Mouse (Mus musculus) left cerebral cortex, adult 2 months (tissue): ENCODE data around the gene Slc39a10. TPM values are rescaled to one million over a fixed set of nuclear protein-coding genes. Genes with fewer than 3 reads are reported as not detected.
"Not testable (repeated sequence)": the region's sequence is repeated elsewhere in the genome, so short reads cannot be mapped to it uniquely, and the experiment has no call there.

ENCODE experiments used
- DNase-seq, 2 experiments: peaks; one replicate each; pipeline ENCODE4 v3.0.0; 2021 to 2022; ENCODE audit warnings: low spot score in 2 of 2, mixed read lengths in 1 of 2; ENCODE audit errors: extremely low spot score in 1 of 2
- H3K27ac ChIP-seq: fragments of 200-600 bp; 2 replicates; pipeline ENCODE4 v1.8.1; 2022
- H3K4me3 ChIP-seq: fragments of 200-600 bp; 2 replicates; pipeline ENCODE4 v1.8.1; 2022
- CTCF ChIP-seq: fragments of 200-600 bp; IDR thresholded peaks from 2 replicates; pipeline ENCODE4 v1.8.1; 2022; ENCODE audit warnings: antibody characterized with exemption, mild to moderate bottlenecking, moderate library complexity
- intact Hi-C: fragments of 180-260 bp; cut with DNase I; formaldehyde crosslinking; loops from one replicate; pipeline ENCODE4 v1.15.1; 2025
- total RNA-seq, 2 experiments: library from RNA; stranded (reverse); gene quantifications; 2 replicates each; pipeline ENCODE4 v1.2.3; 2021

Gene Slc39a10
- total RNA-seq, 2 experiments from 2014 or later = 199 to 232 TPM

DNA sequence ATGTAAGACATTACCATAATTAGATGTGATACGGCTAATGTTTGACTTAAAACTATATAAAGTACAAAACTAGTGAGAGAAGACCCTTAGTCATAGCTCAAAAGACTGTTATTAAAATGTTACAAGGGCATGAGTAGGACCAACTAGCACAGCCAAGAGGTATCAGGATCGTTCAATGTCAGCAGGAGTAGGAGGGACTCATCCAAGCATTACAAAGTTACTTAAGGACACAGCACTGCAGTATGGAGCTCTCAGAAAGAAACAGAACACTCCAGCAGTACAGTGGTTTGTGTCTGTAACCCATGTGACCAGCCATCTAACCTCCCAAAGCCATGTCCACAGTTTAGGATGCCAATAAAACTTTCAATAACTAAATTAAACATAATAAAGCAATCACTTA, 48.4 kb downstream of the Slc39a10 start:
- no peak overlapping the region for H3K4me3 ChIP-seq
- no peak for DNase-seq
- intact Hi-C loops = no loop called here
- no peak overlapping the region for H3K27ac ChIP-seq
- no peak for TF ChIP-seq CTCF

DNA sequence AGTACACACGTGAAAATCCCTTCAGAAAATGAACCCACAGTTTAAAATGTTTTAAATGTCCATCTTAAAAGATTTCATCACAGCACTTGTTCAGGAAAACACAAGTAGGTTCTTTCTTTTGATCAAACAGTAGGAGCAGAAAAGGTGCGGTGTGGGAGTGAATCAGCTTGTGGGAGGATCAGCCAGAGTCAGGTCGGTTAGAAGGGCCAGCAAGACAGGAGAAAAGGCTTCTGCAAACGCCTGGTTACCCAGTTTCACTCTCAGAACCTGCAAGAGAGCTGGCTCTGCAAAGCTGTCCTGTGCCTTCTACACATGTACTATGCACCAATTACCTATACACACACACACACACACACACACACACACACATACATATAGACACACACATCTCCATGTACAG, 49.2 kb downstream of the Slc39a10 start:
- no peak for DNase-seq
- no peak overlapping the region for H3K4me3 ChIP-seq
- intact Hi-C loops = no loop called here
- H3K27ac ChIP-seq = no peak overlapping the region; the same call in 1 of the 2 replicates
- no peak for TF ChIP-seq CTCF

DNA sequence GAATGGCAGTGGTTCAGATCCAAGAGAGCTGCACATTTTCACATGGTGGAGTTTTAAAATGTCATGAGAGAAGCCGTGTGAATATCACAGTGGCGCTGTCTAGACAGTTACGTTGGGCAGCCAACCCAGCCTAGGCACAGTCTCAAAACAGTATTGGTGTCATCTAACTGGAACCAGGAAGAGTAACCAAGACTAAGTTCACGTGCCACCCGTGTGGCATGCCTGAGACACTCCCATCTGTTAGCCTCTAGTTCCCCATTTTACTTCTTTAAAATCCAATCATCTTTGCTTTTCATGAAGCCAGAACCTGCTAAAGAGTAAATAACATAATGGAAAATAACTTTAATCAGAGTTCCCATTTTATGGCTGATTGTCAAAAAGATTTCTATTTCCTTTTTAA, 60.7 kb downstream of the Slc39a10 start:
- no peak overlapping the region for H3K27ac ChIP-seq
- intact Hi-C loops = no loop called here
- TF ChIP-seq CTCF = no peak
- no peak overlapping the region for H3K4me3 ChIP-seq
- no peak for DNase-seq

DNA sequence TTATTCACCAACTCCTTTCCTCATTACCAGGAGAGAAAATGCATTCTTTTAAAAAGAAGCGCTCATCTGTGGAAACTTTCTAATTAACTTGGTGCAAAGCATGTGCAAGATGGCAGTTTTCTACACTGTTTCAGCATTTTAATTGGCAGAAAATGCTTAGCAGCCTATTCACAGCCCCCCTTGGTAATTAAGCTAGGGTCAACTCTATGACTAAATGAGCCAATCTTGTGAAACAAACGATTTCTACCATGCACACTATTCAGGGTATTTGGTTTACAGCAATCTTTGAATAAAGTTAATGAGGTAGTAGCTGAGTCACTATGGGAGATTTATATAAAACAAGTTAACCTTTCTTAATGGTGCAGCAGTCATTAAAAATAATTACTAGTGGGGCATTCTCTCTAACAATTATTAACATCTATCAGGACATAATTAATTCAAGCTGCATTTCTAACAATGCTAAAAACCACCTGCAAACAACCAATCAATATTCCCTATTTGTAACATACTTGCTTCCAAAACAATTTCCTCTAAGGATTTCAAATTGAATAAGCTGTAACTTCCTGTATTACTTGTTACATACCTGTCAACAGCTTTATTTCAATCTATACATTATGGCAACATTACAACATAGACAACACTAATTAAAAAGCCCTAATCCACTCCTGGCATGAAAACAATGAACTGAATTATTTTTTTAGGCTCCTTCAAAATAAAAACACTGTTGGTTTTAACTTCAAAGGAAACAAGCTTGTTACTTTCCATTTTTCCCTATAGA, 62.4 kb downstream of the Slc39a10 start:
- intact Hi-C loops = no loop called here
- no peak overlapping the region for H3K4me3 ChIP-seq
- DNase-seq = no peak
- no peak for TF ChIP-seq CTCF
- H3K27ac ChIP-seq = no peak overlapping the region

DNA sequence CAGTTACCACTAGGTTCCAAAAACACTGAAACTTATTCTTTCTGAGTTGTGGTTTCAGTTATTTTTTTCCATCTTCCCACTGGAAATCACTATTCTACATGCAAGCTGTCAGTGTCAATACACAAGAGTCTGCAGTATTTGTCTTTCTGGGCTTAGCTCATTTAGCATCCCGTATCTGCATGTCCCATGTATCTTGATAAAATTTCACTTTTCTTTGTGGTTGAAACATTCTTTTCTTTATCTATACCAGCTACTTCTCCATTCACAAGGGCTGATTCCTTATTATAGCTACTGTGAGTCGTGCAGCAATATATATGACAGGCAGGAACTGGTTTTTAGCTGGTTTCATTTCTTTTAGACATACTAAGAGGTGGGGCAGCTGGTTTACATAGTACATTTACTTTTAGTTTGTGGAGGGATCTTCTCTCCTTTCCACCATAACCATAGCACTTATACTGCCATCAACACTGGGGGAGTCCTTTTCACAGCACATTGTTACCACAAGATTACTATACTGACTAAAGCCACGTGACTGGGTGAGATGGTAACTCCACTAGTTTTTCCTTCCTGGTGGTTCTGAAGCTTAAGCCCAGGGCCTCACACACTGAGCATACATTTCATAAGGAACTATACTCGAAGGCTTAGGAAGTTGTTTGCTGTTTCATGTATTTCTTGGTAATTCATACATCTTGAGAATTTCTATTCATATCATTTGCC, 70.2 kb downstream of the Slc39a10 start:
- intact Hi-C loops = no loop called here
- no peak overlapping the region for H3K27ac ChIP-seq
- TF ChIP-seq CTCF = no peak
- DNase-seq = no peak
- no peak overlapping the region for H3K4me3 ChIP-seq

DNA sequence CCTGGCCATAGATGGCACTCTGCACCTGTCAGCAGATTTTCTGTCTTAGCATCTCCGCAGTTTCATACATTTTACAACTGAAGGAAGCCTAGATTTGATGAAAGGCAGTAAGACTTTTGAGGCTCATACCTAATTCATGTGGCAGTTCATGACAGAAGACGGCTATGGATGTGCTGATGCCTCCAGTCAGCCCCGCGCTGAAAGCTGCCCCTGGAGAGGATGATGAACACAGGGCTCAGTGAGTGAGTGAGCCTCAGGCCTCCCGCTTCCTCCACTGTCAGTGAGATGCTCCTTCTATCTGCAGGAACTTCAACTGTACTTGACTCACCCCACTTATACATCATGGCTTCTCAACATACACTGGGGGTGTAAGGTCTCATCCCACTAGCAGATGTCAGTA, 74.7 kb downstream of the Slc39a10 start:
- Histone ChIP-seq H3K27ac (no peak overlapping the region), H3K4me3 (no peak overlapping the region)
- no peak for TF ChIP-seq CTCF
- DNase-seq = no peak
- intact Hi-C loops = no loop called here

DNA sequence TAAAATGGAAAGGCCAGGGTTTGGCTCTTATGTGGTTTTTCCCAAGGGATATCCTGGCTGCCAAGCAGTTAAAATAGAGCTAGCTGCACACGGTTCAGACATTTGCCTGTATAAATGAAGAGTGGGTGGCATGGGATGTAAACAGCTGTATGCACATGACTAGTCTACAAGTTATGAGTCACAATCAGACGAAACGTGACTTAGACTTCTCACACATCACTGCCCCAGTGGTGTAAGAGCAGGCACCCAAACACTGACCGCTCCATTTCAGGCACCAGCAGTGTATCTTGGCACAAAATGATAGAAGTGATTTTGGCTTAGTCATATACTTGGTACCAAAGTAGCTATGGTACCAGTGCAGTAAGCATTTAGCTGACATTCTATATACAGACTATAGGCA, 84.0 kb downstream of the Slc39a10 start:
- H3K4me3 ChIP-seq, intact Hi-C loops, H3K27ac ChIP-seq, DNase-seq: not testable (repeated sequence)

DNA sequence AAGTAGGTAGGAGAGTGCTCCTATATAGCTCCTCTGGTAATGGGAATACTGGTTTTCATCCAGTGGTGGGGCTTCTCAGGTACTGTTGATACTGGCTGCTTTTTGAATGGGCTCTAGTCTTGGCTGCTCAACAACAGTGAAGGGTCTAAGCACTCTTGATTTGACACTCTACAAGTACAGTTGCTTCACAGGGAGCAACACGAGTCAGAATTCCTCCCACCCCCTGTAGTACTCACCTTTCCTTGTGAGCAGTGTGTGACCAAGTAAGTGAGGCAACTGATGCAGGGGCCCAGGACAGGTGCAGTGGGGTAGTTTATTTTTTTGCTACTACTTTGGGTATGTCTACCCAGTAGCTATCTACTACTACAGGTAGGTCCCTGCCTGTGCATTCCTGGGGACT, 87.6 kb downstream of the Slc39a10 start:
- no peak for DNase-seq
- TF ChIP-seq CTCF = no peak
- intact Hi-C loops = no loop called here
- no peak overlapping the region for H3K27ac ChIP-seq
- no peak overlapping the region for H3K4me3 ChIP-seq

DNA sequence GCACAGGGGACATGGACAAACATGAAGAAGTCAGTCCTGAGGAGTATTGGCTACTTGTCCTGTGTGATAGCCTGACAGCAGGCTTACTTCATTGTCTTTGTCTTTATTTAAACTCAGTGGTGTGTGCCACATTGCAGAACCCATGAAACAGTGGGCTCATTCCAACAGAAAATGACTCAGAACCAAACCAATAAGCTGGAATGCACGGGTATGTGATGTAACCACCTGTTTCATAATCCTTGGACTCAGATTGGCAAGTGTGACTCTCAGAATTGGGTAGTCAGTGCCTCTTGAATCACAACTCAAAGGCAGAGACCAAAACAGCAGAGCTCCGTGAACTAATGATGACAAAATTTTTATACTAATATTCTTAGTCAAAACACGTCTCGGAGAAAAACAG, 110.4 kb downstream of the Slc39a10 start:
- H3K27ac ChIP-seq, H3K4me3 ChIP-seq, intact Hi-C loops, DNase-seq: not testable (repeated sequence)

DNA sequence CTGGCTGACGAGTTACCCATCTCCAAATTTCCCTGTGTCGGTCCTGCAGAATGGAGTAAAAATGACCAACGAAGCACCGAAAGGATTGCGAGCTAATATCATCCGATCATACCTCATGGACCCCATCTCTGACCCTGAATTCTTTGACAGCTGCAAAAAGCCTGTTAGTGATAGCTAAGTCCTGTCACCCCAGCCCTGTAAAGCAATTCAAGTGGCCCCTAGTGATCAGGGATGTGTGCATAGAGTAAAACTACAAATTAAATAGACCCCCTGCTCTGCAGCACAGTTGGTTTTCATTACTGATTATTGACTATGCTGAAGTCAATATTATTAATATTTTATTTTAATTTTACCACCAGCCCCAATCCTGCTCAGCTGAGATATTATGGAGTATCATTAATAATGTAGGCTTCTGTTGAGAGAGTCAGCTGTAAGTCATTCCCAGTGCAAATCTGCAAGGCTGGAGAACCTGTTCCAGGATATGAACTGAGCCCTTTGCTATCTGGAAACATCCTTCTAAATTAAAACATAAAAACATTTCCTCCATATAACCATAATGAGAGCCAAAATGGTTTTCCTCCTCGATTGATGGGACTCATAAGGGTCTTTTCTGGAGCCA, 122.5 kb downstream of the Slc39a10 start:
- DNase-seq, H3K27ac ChIP-seq, intact Hi-C loops, H3K4me3 ChIP-seq: not testable (repeated sequence)

DNA sequence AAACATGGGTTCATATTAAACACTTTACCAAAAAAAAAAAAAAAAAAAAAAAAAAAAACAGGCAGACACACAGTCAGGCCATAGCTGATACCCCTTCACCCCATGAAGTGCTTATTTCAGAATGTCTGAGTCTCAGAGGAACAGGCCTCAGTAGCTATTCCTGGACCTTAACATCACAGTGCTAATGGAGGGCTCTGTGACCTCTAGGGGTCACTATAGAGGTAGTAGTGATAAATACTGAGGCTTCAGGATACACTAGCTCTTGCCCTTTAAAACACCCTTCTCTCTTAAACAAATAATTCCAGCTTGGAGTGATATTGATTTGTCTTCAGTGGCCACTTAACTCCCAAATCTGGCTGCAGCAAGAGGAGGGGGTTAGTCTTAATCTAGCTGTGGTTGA, 123.3 kb downstream of the Slc39a10 start:
- intact Hi-C loops, DNase-seq, H3K4me3 ChIP-seq, H3K27ac ChIP-seq: not testable (repeated sequence)

DNA sequence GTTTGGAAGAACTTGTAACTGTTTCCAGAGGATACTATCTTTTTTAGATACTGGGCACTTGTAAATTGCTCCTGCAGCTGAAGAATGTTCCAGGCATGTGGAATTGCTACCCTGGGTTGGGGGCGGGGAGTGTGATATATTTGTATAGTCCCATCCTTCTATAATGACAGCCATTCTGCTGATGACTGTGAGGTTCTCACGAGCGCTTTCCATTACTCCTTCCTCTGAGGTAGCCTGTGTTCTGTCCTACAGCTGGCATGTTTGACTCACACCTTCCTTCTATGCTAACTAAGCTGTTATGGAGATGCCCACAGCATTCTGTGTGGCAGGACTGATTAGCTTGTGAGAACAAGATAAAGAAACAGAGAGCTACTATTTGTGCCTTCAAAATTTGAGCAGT, 128.1 kb downstream of the Slc39a10 start:
- DNase-seq, intact Hi-C loops: not testable (repeated sequence)

More for the DNA sequence above, 128.1 kb downstream of the Slc39a10 start:
- not testable (repeated sequence) for H3K27ac ChIP-seq, H3K4me3 ChIP-seq
